Mouse (Mus musculus): ENCODE measurements around the gene Cers6.

DNA sequence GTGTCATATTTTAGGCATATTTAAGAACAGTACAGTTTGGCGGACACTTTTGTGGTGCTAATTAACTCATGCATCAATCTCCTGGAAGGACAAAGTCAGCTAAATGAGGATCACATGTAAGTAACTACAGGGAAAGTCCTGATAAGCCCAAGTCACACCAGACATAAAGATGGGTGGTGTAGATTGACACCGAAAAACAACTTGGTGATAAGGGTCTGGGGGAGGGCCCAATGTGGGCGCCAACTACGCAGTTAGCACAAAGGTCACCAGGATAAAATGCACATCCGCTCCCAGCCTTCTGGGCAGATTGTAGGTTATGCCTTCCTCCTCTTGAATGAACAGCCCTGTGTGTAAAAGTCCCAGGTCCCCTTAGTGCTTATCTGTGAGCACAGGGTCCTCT, 131.4 kb downstream of the Cers6 start:
- TF ChIP-seq CTCF (IDR thresholded peaks at IDR 0.05; ENCODE audit: low read depth) (no peak), EP300 (IDR thresholded peaks at IDR 0.05; ENCODE audit: low read depth) (no peak)

Measured in liver, embryonic 14.5 days (tissue).